Mouse (Mus musculus) lung, embryonic 14.5 days (tissue): ENCODE measurements around the gene Tubg1. TPM values are rescaled to one million over a fixed set of nuclear protein-coding genes. Genes with fewer than 3 reads are reported as not detected.

Source experiments
- ATAC-seq: fragments of 200-750 bp; cut with Nextera tagmentation; 2 replicates; pipeline ENCODE4 v1.8.0; 2017; ENCODE audit warnings: mild to moderate bottlenecking, moderate TSS enrichment, moderate library complexity; ENCODE audit not compliant: insufficient read depth
- DNase-seq: peaks from one replicate; pipeline ENCODE4 v3.0.0-alpha.2; 2015
- H3K27ac ChIP-seq: fragments of 300-500 bp; sonication (generic); 2 replicates; pipeline ENCODE4 v1.5.1; 2014; ENCODE audit warnings: low read depth, mild to moderate bottlenecking, moderate library complexity
- H3K27me3 ChIP-seq: fragments of 300-500 bp; sonication (generic); 2 replicates; pipeline ENCODE4 v1.6.1; 2014; ENCODE audit warnings: low read length, control low read depth; ENCODE audit not compliant: insufficient read depth
- H3K36me3 ChIP-seq: fragments of 300-500 bp; sonication (generic); 2 replicates; pipeline ENCODE4 v1.6.1; 2014; ENCODE audit warnings: control low read depth; ENCODE audit not compliant: insufficient read depth
- H3K4me1 ChIP-seq: fragments of 300-500 bp; sonication (generic); 2 replicates; pipeline ENCODE4 v1.6.1; 2014; ENCODE audit warnings: antibody characterized with exemption, control low read depth; ENCODE audit not compliant: insufficient read depth
- H3K4me2 ChIP-seq: fragments of 300-500 bp; sonication (generic); 2 replicates; pipeline ENCODE4 v1.6.1; 2014; ENCODE audit warnings: mild to moderate bottlenecking
- H3K4me3 ChIP-seq: fragments of 300-500 bp; sonication (generic); 2 replicates; pipeline ENCODE4 v1.5.1; 2014; ENCODE audit warnings: low read depth, low read length
- H3K9ac ChIP-seq: fragments of 300-500 bp; sonication (generic); 2 replicates; pipeline ENCODE4 v1.6.1; 2014
- H3K9me3 ChIP-seq: fragments of 300-500 bp; sonication (generic); 2 replicates; pipeline ENCODE4 v1.6.1; 2016; ENCODE audit warnings: low read depth, low read length, control low read depth
- CTCF ChIP-seq: IDR thresholded peaks from 2 replicates; pipeline ENCODE4 v1.5.1; 2016; ENCODE audit warnings: antibody characterized with exemption, low read depth
- WGBS: fragments of 180-500 bp; shearing (Covaris S2); extraction: QIAGEN DNeasy Blood & Tissue Kit; methylation state at CpG from one replicate; pipeline ENCODE4 v1.1.7; 2014; 5-methylcytosine and 5-hydroxymethylcytosine counted together
- polyA plus RNA-seq: library from polyadenylated mRNA; unstranded; fragments of >200 nt; fragmentation: Nextera tagmentation; extraction: Ambion mirVana; gene quantifications from 2 replicates; pipeline ENCODE4 v1.2.1, GENCODE M21; 2014

Gene Tubg1
- polyA plus RNA-seq, 1 experiment from 2014 or later = 96.0 TPM

- ATAC-seq (no peak), DNase-seq (no peak)
- 87% methylated on average over 5 of the region's 5 CpGs for WGBS
- peaks cover 72% of the 10 kb centered on the region for H3K36me3 ChIP-seq
- no peak for TF ChIP-seq CTCF
- no peak overlapping the region for H3K27ac ChIP-seq
- no peaks in the 10 kb centered on the region for H3K4me1 ChIP-seq
- H3K9me3 ChIP-seq = no peaks in the 10 kb centered on the region
- H3K27me3 ChIP-seq = no peaks in the 10 kb centered on the region
- H3K4me3 ChIP-seq = no peak overlapping the region
- H3K4me2 ChIP-seq = no peak overlapping the region
- no peak overlapping the region for H3K9ac ChIP-seq
Observed at GRCm38 (mm10) chr11:101103011-101103410, 16.7 kb upstream of the Tubg1 start.

GRCm38 (mm10) chr11:101109351-101109750 lies 10.4 kb upstream of the Tubg1 start:
- H3K4me2 ChIP-seq = no peak overlapping the region
- WGBS = 79% methylated on average over 4 of the region's 4 CpGs
- no peak overlapping the region for H3K27ac ChIP-seq
- no peaks in the 10 kb centered on the region for H3K27me3 ChIP-seq
- no peak overlapping the region for H3K4me3 ChIP-seq
- no peak overlapping the region for H3K9ac ChIP-seq
- H3K4me1 ChIP-seq = no peaks in the 10 kb centered on the region
- H3K9me3 ChIP-seq = no peaks in the 10 kb centered on the region
- 0 out of 2 replicates have a peak, but pooled peaks cover 12% of the 10 kb centered on the region for H3K36me3 ChIP-seq
- TF ChIP-seq CTCF = no peak
- DNase-seq (no peak), ATAC-seq (no peak)

GRCm38 (mm10) chr11:101110708-101111107 lies 9.0 kb upstream of the Tubg1 start:
- ATAC-seq = no peak
- no peak for DNase-seq
- Histone ChIP-seq H3K9me3 (no peaks in the 10 kb centered on the region), H3K4me1 (no peaks in the 10 kb centered on the region), H3K27ac (no peak overlapping the region), H3K4me3 (no peak overlapping the region), H3K9ac (no peak overlapping the region), H3K4me2 (no peak overlapping the region), H3K36me3 (peaks cover 15% of the 10 kb centered on the region; the same call in 1 of the 2 replicates), H3K27me3 (no peaks in the 10 kb centered on the region)
- TF ChIP-seq CTCF = no peak
- 44% methylated on average over 5 of the region's 5 CpGs for WGBS

GRCm38 (mm10) chr11:101111178-101111577 lies 8.6 kb upstream of the Tubg1 start:
- H3K9me3 ChIP-seq = no peaks in the 10 kb centered on the region
- H3K4me1 ChIP-seq = no peaks in the 10 kb centered on the region
- WGBS = 88% methylated on average over 4 of the region's 4 CpGs
- no peak overlapping the region for H3K27ac ChIP-seq
- no peak for DNase-seq
- no peak overlapping the region for H3K9ac ChIP-seq
- no peak for ATAC-seq
- TF ChIP-seq CTCF = no peak
- H3K4me3 ChIP-seq = no peak overlapping the region
- H3K36me3 ChIP-seq = peaks cover 12% of the 10 kb centered on the region; the same call in 1 of the 2 replicates
- H3K27me3 ChIP-seq = no peaks in the 10 kb centered on the region
- H3K4me2 ChIP-seq = no peak overlapping the region

GRCm38 (mm10) chr11:101112186-101112585 lies 7.6 kb upstream of the Tubg1 start:
- peaks cover 13% of the 10 kb centered on the region; the same call in 1 of the 2 replicates for H3K36me3 ChIP-seq
- no peak for TF ChIP-seq CTCF
- no peaks in the 10 kb centered on the region for H3K4me1 ChIP-seq
- no peaks in the 10 kb centered on the region for H3K9me3 ChIP-seq
- H3K4me3 ChIP-seq = no peak overlapping the region
- no peaks in the 10 kb centered on the region for H3K27me3 ChIP-seq
- no peak for DNase-seq
- no peak for ATAC-seq
- H3K4me2 ChIP-seq = no peak overlapping the region
- no peak overlapping the region for H3K9ac ChIP-seq
- 98% methylated on average over 3 of the region's 3 CpGs for WGBS
- no peak overlapping the region for H3K27ac ChIP-seq

- Histone ChIP-seq H3K4me2 (no peak overlapping the region), H3K27me3 (no peaks in the 10 kb centered on the region), H3K36me3 (peaks cover 13% of the 10 kb centered on the region; the same call in 1 of the 2 replicates), H3K4me3 (no peak overlapping the region), H3K4me1 (peaks cover 12% of the 10 kb centered on the region), H3K9me3 (no peaks in the 10 kb centered on the region), H3K27ac (no peak overlapping the region), H3K9ac (no peak overlapping the region)
- DNase-seq (no peak), ATAC-seq (no peak)
- TF ChIP-seq CTCF = no peak
- 72% methylated on average over 2 of the region's 2 CpGs for WGBS
Observed at GRCm38 (mm10) chr11:101115564-101115963, 4.2 kb upstream of the Tubg1 start.

GRCm38 (mm10) chr11:101118105-101118504 lies 1.6 kb upstream of the Tubg1 start:
- H3K4me3 ChIP-seq = peak overlapping the region; percentile 91
- no peaks in the 10 kb centered on the region for H3K27me3 ChIP-seq
- no peaks in the 10 kb centered on the region for H3K9me3 ChIP-seq
- 26% methylated on average over 4 of the region's 4 CpGs for WGBS
- no peak for ATAC-seq
- no peak for TF ChIP-seq CTCF
- peak overlapping the region; percentile 96 for H3K4me2 ChIP-seq
- no peak for DNase-seq
- H3K27ac ChIP-seq = no peak overlapping the region
- H3K9ac ChIP-seq = peak overlapping the region; percentile 85
- peaks cover 22% of the 10 kb centered on the region for H3K36me3 ChIP-seq
- H3K4me1 ChIP-seq = peaks cover 16% of the 10 kb centered on the region
